Mouse (Mus musculus) embryonic stem cell, embryonic (primary cell): ENCODE measurements at regions not wholly inside any gene's neighbourhood (a gene's known extent, or its start where the extent isn't known, plus 50 kb on each side); places are given as distances from the start of the nearest gene placed in this dataset.

ENCODE experiments used
- CTCF ChIA-PET, 4 experiments: fragments of 300-600 bp in 2 of 4; fragments of 350-600 bp in 2 of 4; sonication (Branson Sonifier 250); formaldehyde crosslinking; loops; one replicate each; lab custom pipeline; 2022; ENCODE audit warnings: inconsistent platforms in 2 of 4; lab: Charles Lee
- POLR2A ChIA-PET, 4 experiments: fragments of 300-600 bp in 2 of 4; fragments of 350-600 bp in 2 of 4; sonication (Branson Sonifier 250); formaldehyde crosslinking; loops; one replicate each; lab custom pipeline; 2022; ENCODE audit warnings: antibody characterized with exemption in 4 of 4, inconsistent platforms in 1 of 4; lab: Charles Lee

- POLR2A ChIA-PET: interaction anchor here in 3 of 4 experiments (0.7 to 1.5 kb wide), 6 partner anchors 8 to 63 kb away, joined by 3 to 6 read pairs (median 3); no protein-coding TSS in a partner anchor
- CTCF ChIA-PET: interaction anchor here in 3 of 4 experiments (0.7 to 1.3 kb wide), 3 partner anchors 19 to 338 kb away, joined by 3 to 4 read pairs (median 3); no protein-coding TSS in a partner anchor
Measured at GRCm38 (mm10) chr4:123990293-123991185, 72.7 kb upstream of the 4930535I16Rik start.
